Mouse (Mus musculus) thymus, postnatal 0 days (tissue): Measurements from ENCODE around the gene 4933415A04Rik. TPM values are rescaled to one million over a fixed set of nuclear protein-coding genes. Genes with fewer than 3 reads are reported as not detected.

ENCODE experiments used
- DNase-seq: peaks from one replicate; pipeline ENCODE4 v3.0.0-alpha.2; 2015; ENCODE audit warnings: low spot score
- polyA plus RNA-seq: library from polyadenylated mRNA; unstranded; fragments of >200 nt; fragmentation: Nextera tagmentation; extraction: Ambion mirVana; gene quantifications from 2 replicates; pipeline ENCODE4 v1.2.1, GENCODE M21; 2015

Gene 4933415A04Rik
- polyA plus RNA-seq, 1 experiment from 2014 or later, result 4.4 TPM

GRCm38 (mm10) chr11:43569595-43569994, 17.2 kb upstream of the 4933415A04Rik start:
- no peak for DNase-seq

- DNase-seq, result no peak
These were observed 11.8 kb upstream of the 4933415A04Rik start for GRCm38 (mm10) chr11:43575061-43575375.

- peak; percentile 20 for DNase-seq
These were observed 11.3 kb upstream of the 4933415A04Rik start for GRCm38 (mm10) chr11:43575376-43576151.

- no peak for DNase-seq
These were observed 8.9 kb upstream of the 4933415A04Rik start for GRCm38 (mm10) chr11:43577713-43578478.

- DNase-seq, result no peak
These were observed 1.4 kb upstream of the 4933415A04Rik start for GRCm38 (mm10) chr11:43585211-43586005.

- no peak for DNase-seq
These were observed 2.8 kb downstream of the 4933415A04Rik start for GRCm38 (mm10) chr11:43589530-43590072.

GRCm38 (mm10) chr11:43601440-43601839, 14.6 kb downstream of the 4933415A04Rik start, which contains the start of gene Fabp6:
TSS of gene Fabp6 (minus strand) at chr11:43601540.
- DNase-seq, result no peak

- DNase-seq, result no peak
These were observed 17.4 kb downstream of the 4933415A04Rik start for GRCm38 (mm10) chr11:43604207-43604606.

GRCm38 (mm10) chr11:43604891-43605290, 18.1 kb downstream of the 4933415A04Rik start:
- no peak for DNase-seq

GRCm38 (mm10) chr11:43605859-43606258, 19.0 kb downstream of the 4933415A04Rik start:
- no peak for DNase-seq

GRCm38 (mm10) chr11:43608440-43608839, 21.6 kb downstream of the 4933415A04Rik start:
- DNase-seq, result no peak

GRCm38 (mm10) chr11:43610006-43610661, 23.3 kb downstream of the 4933415A04Rik start:
- no peak for DNase-seq

- no peak for DNase-seq
These were observed 23.8 kb downstream of the 4933415A04Rik start for GRCm38 (mm10) chr11:43610662-43611033.

- DNase-seq, result peak; percentile 73
These were observed 26.1 kb downstream of the 4933415A04Rik start for GRCm38 (mm10) chr11:43612834-43613488.

GRCm38 (mm10) chr11:43617924-43618323, 31.1 kb downstream of the 4933415A04Rik start:
- DNase-seq, result no peak

- DNase-seq, result no peak
These were observed 31.6 kb downstream of the 4933415A04Rik start for GRCm38 (mm10) chr11:43618403-43618802.

GRCm38 (mm10) chr11:43621769-43622168, 34.9 kb downstream of the 4933415A04Rik start:
- no peak for DNase-seq

GRCm38 (mm10) chr11:43624341-43624740, 37.5 kb downstream of the 4933415A04Rik start:
- DNase-seq, result no peak

GRCm38 (mm10) chr11:43626300-43626926, 39.6 kb downstream of the 4933415A04Rik start:
- DNase-seq, result no peak
